Mouse (Mus musculus): ENCODE results near the gene Folr1.
A peak's percentile ranks its signal among the peaks of the same experiment; 100 is the strongest.

Folr1 gene

GRCm38 (mm10) chr7:101868241-101869162 is 2.1 kb downstream of the Folr1 start:
- no peak for DNase-seq (ENCODE audit: low spot score in 2 of 2)

GRCm38 (mm10) chr7:101867482-101867881 is 3.1 kb downstream of the Folr1 start:
- DNase-seq (ENCODE audit: low spot score in 2 of 2), result no peak

GRCm38 (mm10) chr7:101866491-101867265 is 3.9 kb downstream of the Folr1 start:
- DNase-seq (ENCODE audit: low spot score in 2 of 2), result no peak

GRCm38 (mm10) chr7:101863415-101863814 is 7.2 kb downstream of the Folr1 start, which contains the start of gene Anapc15:
TSS of gene Anapc15 (plus strand) at chr7:101863715.
- DNase-seq (ENCODE audit: low spot score in 2 of 2), result no peak

- DNase-seq (ENCODE audit: low spot score in 2 of 2), result no peak
Observed at GRCm38 (mm10) chr7:101862291-101862690, 8.3 kb downstream of the Folr1 start.

- no peak for DNase-seq (ENCODE audit: low spot score in 2 of 2)
Observed at GRCm38 (mm10) chr7:101860978-101861377, 9.6 kb downstream of the Folr1 start.

- DNase-seq (ENCODE audit: low spot score in 2 of 2), result no peak
Observed at GRCm38 (mm10) chr7:101858362-101858761, 12.2 kb downstream of the Folr1 start.

- DNase-seq (ENCODE audit: low spot score in 2 of 2), result no peak
Observed at GRCm38 (mm10) chr7:101857094-101857493, 13.5 kb downstream of the Folr1 start, which contains the start of gene Folr2. TSS of gene Folr2 (minus strand) at chr7:101857194.

GRCm38 (mm10) chr7:101853816-101854215 is 16.8 kb downstream of the Folr1 start:
- DNase-seq (ENCODE audit: low spot score in 2 of 2), result no peak

GRCm38 (mm10) chr7:101852846-101853245 is 17.7 kb downstream of the Folr1 start:
- no peak for DNase-seq (ENCODE audit: low spot score in 2 of 2)

- no peak for DNase-seq (ENCODE audit: low spot score in 2 of 2)
Observed at GRCm38 (mm10) chr7:101851689-101852088, 18.9 kb downstream of the Folr1 start.

GRCm38 (mm10) chr7:101847934-101848333 is 22.7 kb downstream of the Folr1 start:
- DNase-seq (ENCODE audit: low spot score in 2 of 2), result no peak

- DNase-seq (ENCODE audit: low spot score in 2 of 2), result no peak
Observed at GRCm38 (mm10) chr7:101844186-101844585, 26.4 kb downstream of the Folr1 start.

- peak; percentile 57 to 74 for DNase-seq (ENCODE audit: low spot score in 2 of 2)
Observed at GRCm38 (mm10) chr7:101837606-101838471, 32.7 kb downstream of the Folr1 start, which contains the start of gene Inppl1. TSS of gene Inppl1 (minus strand) at chr7:101838229.

- no peak for DNase-seq (ENCODE audit: low spot score in 2 of 2)
Observed at GRCm38 (mm10) chr7:101837154-101837605, 33.4 kb downstream of the Folr1 start.

GRCm38 (mm10) chr7:101836271-101837153 is 34.1 kb downstream of the Folr1 start:
- peak in 1 of 2 experiments; percentile 28 for DNase-seq (ENCODE audit: low spot score in 2 of 2)

- no peak for DNase-seq (ENCODE audit: low spot score in 2 of 2)
Observed at GRCm38 (mm10) chr7:101835457-101836109, 35.0 kb downstream of the Folr1 start.

- no peak for DNase-seq (ENCODE audit: low spot score in 2 of 2)
Observed at GRCm38 (mm10) chr7:101834903-101835302, 35.7 kb downstream of the Folr1 start.

- no peak for DNase-seq (ENCODE audit: low spot score in 2 of 2)
Observed at GRCm38 (mm10) chr7:101833916-101834584, 36.5 kb downstream of the Folr1 start.
